Mouse (Mus musculus) intestine, embryonic 16.5 days (tissue): ENCODE measurements around the gene Acnat1. TPM values are rescaled to one million over a fixed set of nuclear protein-coding genes. Genes with fewer than 3 reads are reported as not detected.
"Not testable (repeated sequence)": the region's sequence is repeated elsewhere in the genome, so short reads cannot be mapped to it uniquely, and the experiment has no call there.

Experiments
- ATAC-seq: fragments of 200-750 bp; cut with Nextera tagmentation; 2 replicates; pipeline ENCODE4 v1.8.0; 2017; ENCODE audit warnings: moderate TSS enrichment, moderate library complexity
- H3K27ac ChIP-seq: fragments of 300-500 bp; sonication (generic); 2 replicates; pipeline ENCODE4 v1.5.1; 2014; ENCODE audit warnings: mild to moderate bottlenecking, low read length
- H3K27me3 ChIP-seq: fragments of 300-500 bp; sonication (generic); replicated peaks from 2 replicates; pipeline ENCODE4 v1.6.1; 2014; ENCODE audit warnings: low read length, control low read depth, mixed read lengths; ENCODE audit not compliant: control insufficient read depth, insufficient read depth
- H3K36me3 ChIP-seq: fragments of 300-500 bp; sonication (generic); 2 replicates; pipeline ENCODE4 v1.6.1; 2014; ENCODE audit warnings: low read length, control low read depth; ENCODE audit not compliant: control insufficient read depth, insufficient read depth
- H3K4me1 ChIP-seq: fragments of 300-500 bp; sonication (generic); 2 replicates; pipeline ENCODE4 v1.6.1; 2014; ENCODE audit warnings: low read length, control low read depth, mixed read lengths; ENCODE audit not compliant: control insufficient read depth, insufficient read depth
- H3K4me2 ChIP-seq: fragments of 300-500 bp; sonication (generic); 2 replicates; pipeline ENCODE4 v1.6.1; 2014; ENCODE audit warnings: low read depth, low read length, control low read depth
- H3K4me3 ChIP-seq: fragments of 300-500 bp; sonication (generic); 2 replicates; pipeline ENCODE4 v1.5.1; 2014; ENCODE audit warnings: mild to moderate bottlenecking, low read length
- H3K9ac ChIP-seq: fragments of 300-500 bp; sonication (generic); 2 replicates; pipeline ENCODE4 v1.6.1; 2014; ENCODE audit warnings: low read depth, low read length
- H3K9me3 ChIP-seq: fragments of 300-500 bp; sonication (generic); 2 replicates; pipeline ENCODE4 v1.6.1; 2016; ENCODE audit warnings: low read length, control low read depth; ENCODE audit not compliant: control insufficient read depth
- WGBS: fragments of 180-500 bp; shearing (Covaris S2); extraction: QIAGEN DNeasy Blood & Tissue Kit; methylation state at CpG from one replicate; pipeline ENCODE4 v1.1.7; 2014; 5-methylcytosine and 5-hydroxymethylcytosine counted together
- polyA plus RNA-seq: library from polyadenylated mRNA; unstranded; fragments of >200 nt; fragmentation: Nextera tagmentation; extraction: Ambion mirVana; gene quantifications from 2 replicates; pipeline ENCODE4 v1.2.1, GENCODE M21; 2015

Acnat1 gene
- polyA plus RNA-seq: 5.7 and 6.8 TPM in 2 replicates

GRCm38 (mm10) chr4:49473435-49474100 is at the start of gene Acnat1:
Gene Acnat1, minus strand, starts transcription at chr4:49473912.
- Histone ChIP-seq H3K27me3 (no peaks in the 10 kb centered on the region), H3K4me1 (0 out of 2 replicates have a peak, but pooled peaks cover 2% of the 10 kb centered on the region), H3K27ac (peak within 1 kb of the TSS; percentile 45), H3K4me2 (peak within 1 kb of the TSS; percentile 25; the same call in 1 of the 2 replicates), H3K36me3 (no peaks in the 10 kb centered on the region), H3K4me3 (no peak within 1 kb of the TSS), H3K9ac (no peak within 1 kb of the TSS), H3K9me3 (no peaks in the 10 kb centered on the region)
- WGBS: 46% methylated on average over 3 of the region's 3 CpGs
- ATAC-seq: peak; percentile 83

GRCm38 (mm10) chr4:49522576-49522975 is 48.9 kb upstream of the Acnat1 start:
- H3K27ac ChIP-seq: no peak overlapping the region
- H3K4me2 ChIP-seq: 0 out of 2 replicates have a peak overlapping the region, but pooled peaks have one; percentile 76
- no peak overlapping the region for H3K4me3 ChIP-seq
- H3K9me3 ChIP-seq: no peaks in the 10 kb centered on the region
- peaks cover 10% of the 10 kb centered on the region for H3K4me1 ChIP-seq
- H3K27me3 ChIP-seq: no peaks in the 10 kb centered on the region
- ATAC-seq: no peak
- no peaks in the 10 kb centered on the region; the same call in 1 of the 2 replicates for H3K36me3 ChIP-seq
- 66% methylated on average over 9 of the region's 9 CpGs for WGBS
- H3K9ac ChIP-seq: no peak overlapping the region

GRCm38 (mm10) chr4:49521346-49521745 is 47.6 kb upstream of the Acnat1 start:
- ATAC-seq: peak; percentile 31; the same call in 1 of the 2 replicates
- H3K4me1 ChIP-seq: peaks cover 10% of the 10 kb centered on the region
- peak overlapping the region; percentile 76 for H3K4me2 ChIP-seq
- peak overlapping the region; percentile 52 for H3K4me3 ChIP-seq
- H3K27ac ChIP-seq: no peak overlapping the region
- no peaks in the 10 kb centered on the region for H3K27me3 ChIP-seq
- H3K9me3 ChIP-seq: no peaks in the 10 kb centered on the region
- peak overlapping the region; percentile 78 for H3K9ac ChIP-seq
- H3K36me3 ChIP-seq: no peaks in the 10 kb centered on the region; the same call in 1 of the 2 replicates
- 0% methylated on average over 17 of the region's 17 CpGs for WGBS

GRCm38 (mm10) chr4:49520572-49521340 is 47.0 kb upstream of the Acnat1 start, which contains the start of the genes Mrpl50 and Zfp189:
Gene Mrpl50, minus strand, starts transcription at chr4:49521093.
Gene Zfp189, plus strand, starts transcription at chr4:49521176.
- H3K27ac ChIP-seq: peak within 1 kb of the TSS; percentile 61; the same call in 1 of the 2 replicates
- H3K4me2 ChIP-seq: peak within 1 kb of the TSS; percentile 76
- H3K9me3 ChIP-seq: no peaks in the 10 kb centered on the region
- under 1% methylated on average over 41 of the region's 41 CpGs for WGBS
- peak within 1 kb of the TSS; percentile 78 for H3K9ac ChIP-seq
- no peaks in the 10 kb centered on the region; the same call in 1 of the 2 replicates for H3K36me3 ChIP-seq
- peaks cover 10% of the 10 kb centered on the region for H3K4me1 ChIP-seq
- H3K27me3 ChIP-seq: no peaks in the 10 kb centered on the region
- peak within 1 kb of the TSS; percentile 52 for H3K4me3 ChIP-seq
- peak; percentile 100 for ATAC-seq

GRCm38 (mm10) chr4:49519476-49519875 is 45.8 kb upstream of the Acnat1 start:
- Histone ChIP-seq H3K4me2 (peak overlapping the region; percentile 38), H3K4me1 (peaks cover 10% of the 10 kb centered on the region), H3K36me3 (no peaks in the 10 kb centered on the region; the same call in 1 of the 2 replicates), H3K27me3 (no peaks in the 10 kb centered on the region), H3K4me3 (peak overlapping the region; percentile 14), H3K9me3 (no peaks in the 10 kb centered on the region), H3K27ac (no peak overlapping the region), H3K9ac (no peak overlapping the region)
- WGBS: 80% methylated on average over 5 of the region's 5 CpGs
- no peak for ATAC-seq

- WGBS: 94% methylated on average over 6 of the region's 6 CpGs
- H3K27me3 ChIP-seq: no peaks in the 10 kb centered on the region
- H3K9me3 ChIP-seq: no peaks in the 10 kb centered on the region
- no peak overlapping the region for H3K9ac ChIP-seq
- ATAC-seq: no peak
- H3K36me3 ChIP-seq: peaks cover 3% of the 10 kb centered on the region; the same call in 1 of the 2 replicates
- H3K4me2 ChIP-seq: no peak overlapping the region
- no peak overlapping the region for H3K27ac ChIP-seq
- H3K4me3 ChIP-seq: no peak overlapping the region
- H3K4me1 ChIP-seq: peaks cover 2% of the 10 kb centered on the region; the same call in 1 of the 2 replicates
Observed at GRCm38 (mm10) chr4:49514441-49514840, 40.7 kb upstream of the Acnat1 start.

GRCm38 (mm10) chr4:49512636-49513035 is 38.9 kb upstream of the Acnat1 start:
- no peaks in the 10 kb centered on the region for H3K27me3 ChIP-seq
- WGBS: 91% methylated on average over 4 of the region's 4 CpGs
- no peak overlapping the region for H3K9ac ChIP-seq
- H3K4me2 ChIP-seq: no peak overlapping the region
- no peak overlapping the region for H3K4me3 ChIP-seq
- no peak for ATAC-seq
- peaks cover 3% of the 10 kb centered on the region; the same call in 1 of the 2 replicates for H3K36me3 ChIP-seq
- H3K9me3 ChIP-seq: no peaks in the 10 kb centered on the region
- no peak overlapping the region for H3K27ac ChIP-seq
- no peaks in the 10 kb centered on the region for H3K4me1 ChIP-seq

GRCm38 (mm10) chr4:49510236-49510835 is 36.6 kb upstream of the Acnat1 start:
- WGBS: 50% methylated on average over 1 of the region's 1 CpGs
- peak; percentile 37 for ATAC-seq
- H3K4me2 ChIP-seq, H3K36me3 ChIP-seq, H3K27me3 ChIP-seq, H3K27ac ChIP-seq, H3K9ac ChIP-seq, H3K4me1 ChIP-seq, H3K4me3 ChIP-seq, H3K9me3 ChIP-seq: not testable (repeated sequence)

GRCm38 (mm10) chr4:49509183-49509582 is 35.5 kb upstream of the Acnat1 start:
- Histone ChIP-seq H3K27ac (no peak overlapping the region), H3K4me1 (peaks cover 6% of the 10 kb centered on the region; the same call in 1 of the 2 replicates), H3K4me3 (no peak overlapping the region), H3K9ac (no peak overlapping the region), H3K4me2 (no peak overlapping the region), H3K36me3 (peaks cover 3% of the 10 kb centered on the region; the same call in 1 of the 2 replicates), H3K9me3 (no peaks in the 10 kb centered on the region), H3K27me3 (no peaks in the 10 kb centered on the region)
- no peak for ATAC-seq
- 78% methylated on average over 2 of the region's 2 CpGs for WGBS
